Comparison of ENCODE assay signal across 22 mouse cellular contexts in the genomic region with DNA sequence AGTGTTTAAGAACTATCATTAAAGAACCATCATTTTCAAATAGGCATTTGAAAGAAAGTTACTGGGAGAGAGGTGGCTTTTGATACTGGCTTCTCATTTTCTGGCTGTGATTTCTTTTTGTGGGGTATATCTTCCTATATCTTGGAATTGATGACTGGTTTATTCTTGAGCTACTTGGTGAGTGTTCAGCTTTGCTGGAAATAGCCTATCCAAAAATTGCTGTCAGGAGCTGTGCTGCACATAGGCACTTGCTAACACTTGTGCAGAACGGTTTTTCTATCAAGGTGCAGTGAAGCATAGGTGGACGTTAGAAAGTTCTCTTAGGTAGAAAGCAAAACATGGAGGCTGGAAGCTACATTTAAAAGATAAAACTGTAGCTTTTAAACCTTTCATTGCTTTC.
"Had no signal": no experiment of that assay in that cellular context is flagged by ENCODE, and none has a peak within 500 bp of the region (broad histone marks: within the 10 kb centered on the region; RNA-seq: fewer than 3 reads in every experiment).

No protein-coding gene starts in this region.

- DNase-seq: heart, postnatal 10 days; heart, postnatal 14 days; heart, postnatal 36 days; heart, postnatal 4 days; kidney, adult 11 months; kidney, adult 18-20 months; kidney, adult 2 months; kidney, adult 8-10 months; kidney, adult 9 months; kidney, postnatal 10 days; kidney, postnatal 14 days; kidney, postnatal 25 days; kidney, postnatal 36 days; kidney, postnatal 4 days; layer of hippocampus, adult 9-11 months; layer of hippocampus, postnatal 36 days had no signal

- ATAC-seq: hindbrain, embryonic 16.5 days; hindbrain, postnatal 0 days; inflammation-experienced regulatory T-cells, adult 6 months; intestine, embryonic 15.5 days; intestine, embryonic 16.5 days; intestine, postnatal 0 days had no signal
